Mouse (Mus musculus) embryo, embryonic 9.5 days (tissue): Measurements from ENCODE around the gene 9930104L06Rik.
"Not testable (repeated sequence)": the region's sequence is repeated elsewhere in the genome, so short reads cannot be mapped to it uniquely, and the experiment has no call there.

Source experiments
- DNase-seq: peaks from one replicate; pipeline ENCODE4 v3.0.0-alpha.2; 2017; ENCODE audit errors: extremely low spot score

Gene 9930104L06Rik

DNA sequence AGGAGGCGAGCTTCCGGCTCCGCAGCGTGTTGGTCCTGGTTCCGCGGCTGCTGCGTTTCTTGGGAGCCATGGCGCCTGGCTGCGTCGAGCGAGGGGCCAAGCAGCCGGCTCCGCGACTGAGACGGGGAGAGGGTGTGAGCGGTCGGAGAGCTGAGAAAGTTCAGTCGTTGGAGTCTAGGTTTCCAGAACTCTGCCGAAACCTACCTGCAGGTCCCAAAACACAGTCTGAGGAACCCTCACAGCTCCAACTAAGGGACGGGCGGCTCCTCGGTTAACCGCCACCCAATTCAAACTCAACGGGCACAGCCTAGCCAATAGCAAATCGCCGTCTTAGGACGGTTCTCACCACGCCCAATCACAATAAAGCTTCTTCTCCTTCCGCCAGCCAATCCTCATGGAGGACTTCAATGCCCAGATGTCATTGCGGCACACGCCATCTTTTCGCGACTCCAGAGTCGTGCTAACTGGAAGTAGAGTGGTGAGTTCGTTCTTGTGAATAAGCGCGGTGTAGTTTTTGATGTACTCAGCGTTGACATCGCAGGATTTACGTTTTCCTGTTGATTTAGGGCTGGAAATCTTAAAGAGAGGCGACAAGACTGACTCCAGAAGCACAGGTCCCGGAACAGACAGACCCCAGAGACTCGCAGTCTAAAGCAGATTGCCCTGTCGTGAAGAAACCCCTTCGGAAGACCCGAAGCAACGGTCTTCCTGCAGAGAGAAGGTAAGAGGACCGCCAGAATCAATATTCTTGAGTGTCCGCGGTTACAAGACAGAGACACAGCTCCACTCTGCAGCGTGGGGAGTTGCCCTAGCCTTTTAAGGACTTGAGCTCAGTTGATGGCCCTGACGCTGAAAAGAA lies at the start of gene 9930104L06Rik:
9930104L06Rik (plus strand) TSS at position 436 of the 859 bp plus-strand sequence.
- peak; percentile 93 for DNase-seq

DNA sequence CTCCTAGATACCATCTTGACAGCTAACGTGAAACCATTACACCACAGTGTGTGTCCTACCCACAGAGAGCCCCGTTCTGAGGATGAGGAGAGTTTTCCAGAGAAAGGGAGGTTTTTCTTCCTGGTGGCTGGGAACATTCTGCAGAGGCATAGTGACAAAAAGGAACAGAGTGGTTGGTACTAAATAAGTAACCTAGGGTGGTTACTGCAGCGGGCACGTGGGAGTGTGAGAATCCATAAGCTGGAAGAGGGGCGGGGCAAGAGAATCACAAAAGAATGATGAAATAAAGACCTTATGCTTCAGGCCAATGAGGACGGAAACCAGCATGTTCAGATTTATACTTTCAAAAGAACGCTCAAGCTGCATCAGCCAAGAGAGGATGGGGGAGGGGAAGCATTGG lies 48.1 kb upstream of the 9930104L06Rik start:
- DNase-seq = no peak

DNA sequence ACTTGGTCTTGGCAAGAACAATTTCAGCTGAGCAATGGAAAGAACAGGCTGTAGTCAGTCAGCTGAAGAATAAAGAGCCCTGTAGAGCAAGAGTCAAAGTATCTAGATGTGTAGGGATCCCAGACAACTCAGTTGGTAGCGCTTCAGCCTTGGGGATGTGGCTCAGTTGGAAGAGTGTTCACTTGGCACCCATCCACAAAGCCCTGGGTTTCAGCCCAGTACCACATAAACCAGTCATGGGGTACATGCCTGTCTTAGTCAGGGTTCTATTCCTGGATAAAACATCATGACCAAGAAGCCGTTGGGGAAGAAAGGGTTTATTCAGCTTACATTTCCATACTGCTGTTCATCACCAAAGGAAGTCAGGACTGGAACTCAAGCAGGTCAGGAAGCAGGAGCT lies 46.9 kb upstream of the 9930104L06Rik start:
- no peak for DNase-seq

DNA sequence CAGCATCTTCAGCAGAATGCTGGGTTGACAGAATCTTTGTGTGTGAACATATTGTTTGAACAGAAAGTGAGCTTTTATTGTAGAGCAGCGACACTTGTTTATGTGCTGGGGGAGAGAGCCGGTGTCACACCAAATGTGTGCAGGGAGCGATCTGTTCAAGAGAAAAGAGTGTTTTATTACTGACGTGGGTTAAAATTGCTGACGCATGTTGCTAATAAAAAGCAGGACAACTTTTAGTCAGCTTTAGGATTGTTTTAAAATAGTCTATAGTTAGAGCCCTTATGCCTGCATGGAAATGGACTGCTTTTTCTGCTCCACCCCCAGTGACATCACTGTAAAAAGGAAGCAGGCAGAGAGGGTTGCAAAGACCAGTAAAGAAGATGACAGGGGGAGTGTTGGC lies 46.0 kb upstream of the 9930104L06Rik start:
- no peak for DNase-seq

DNA sequence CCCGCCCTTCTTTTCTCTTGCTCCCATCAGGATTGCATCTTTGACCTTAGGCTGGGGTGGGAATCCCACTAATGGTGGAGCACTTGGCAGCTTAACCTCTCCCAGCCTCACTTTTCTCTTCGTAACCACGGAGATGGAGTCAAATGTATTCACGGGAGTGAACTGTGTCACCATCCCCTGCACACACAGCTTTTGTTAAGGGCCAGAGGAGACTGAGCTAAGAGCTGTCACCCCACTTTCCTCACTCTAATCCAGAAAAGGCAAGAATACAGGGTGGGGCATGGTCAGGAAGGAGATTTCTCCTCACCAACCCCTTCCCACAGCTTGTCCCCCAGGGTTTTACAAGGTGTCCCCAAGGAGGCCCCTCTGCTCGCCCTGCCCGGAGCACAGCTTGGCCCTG lies 43.1 kb upstream of the 9930104L06Rik start:
- DNase-seq = no peak

DNA sequence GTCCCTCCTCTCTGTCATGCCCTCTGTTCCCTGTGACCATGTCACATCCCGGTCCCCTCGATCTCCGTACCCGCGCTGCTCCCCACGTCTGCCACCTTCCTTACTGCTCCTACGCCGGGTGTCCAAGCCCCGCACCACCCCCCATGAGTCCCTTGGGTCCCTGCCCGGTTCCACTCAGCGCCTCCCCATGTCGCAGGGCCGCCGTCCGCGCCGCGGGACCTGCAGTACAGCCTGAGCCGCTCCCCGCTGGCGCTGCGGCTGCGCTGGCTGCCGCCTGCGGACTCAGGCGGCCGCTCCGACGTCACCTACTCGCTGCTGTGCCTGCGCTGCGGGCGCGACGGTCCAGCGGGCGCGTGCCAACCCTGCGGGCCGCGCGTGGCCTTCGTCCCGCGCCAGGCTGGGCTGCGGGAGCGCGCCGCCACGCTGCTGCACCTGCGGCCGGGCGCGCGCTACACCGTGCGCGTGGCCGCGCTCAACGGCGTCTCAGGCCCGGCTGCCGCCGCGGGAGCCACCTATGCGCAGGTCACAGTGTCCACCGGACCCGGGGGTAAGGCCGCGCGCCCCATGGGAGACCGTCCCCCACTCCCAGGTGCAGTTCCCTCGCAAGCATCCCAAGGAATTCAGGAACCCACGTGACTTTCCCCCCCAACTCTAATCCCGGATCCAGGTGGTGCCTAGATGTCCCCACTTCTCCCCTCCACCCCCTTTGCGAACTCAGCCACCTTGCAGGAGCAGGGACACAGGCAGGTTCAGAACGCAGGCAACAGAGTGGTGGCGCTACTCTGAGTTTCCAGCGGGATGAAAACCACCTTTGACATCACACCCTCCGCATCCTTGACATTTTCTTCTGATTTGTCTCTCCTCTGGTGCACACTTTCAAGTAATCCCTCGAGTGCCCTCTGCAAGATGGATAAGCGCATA lies 42.1 kb upstream of the 9930104L06Rik start:
- DNase-seq = no peak

DNA sequence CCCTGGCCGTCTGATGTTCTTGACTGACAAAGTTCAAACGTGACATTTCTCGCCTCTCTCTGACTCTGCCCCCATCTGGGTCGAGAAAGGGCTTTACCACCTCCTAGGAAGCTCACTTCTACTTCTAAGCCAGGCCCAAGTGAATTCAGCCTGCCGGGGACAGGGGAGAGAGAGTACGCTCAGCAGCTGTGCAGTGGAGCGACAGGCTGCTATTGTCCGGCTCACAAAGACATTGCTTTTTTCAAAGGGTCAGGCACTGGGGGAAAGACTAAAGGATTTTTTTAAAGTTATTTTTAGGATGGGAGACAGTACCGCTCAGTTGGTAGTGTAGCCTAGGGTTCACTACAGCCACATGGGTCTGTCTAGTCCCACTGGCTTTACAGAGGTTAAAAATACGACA lies 38.4 kb upstream of the 9930104L06Rik start:
- DNase-seq = no peak

DNA sequence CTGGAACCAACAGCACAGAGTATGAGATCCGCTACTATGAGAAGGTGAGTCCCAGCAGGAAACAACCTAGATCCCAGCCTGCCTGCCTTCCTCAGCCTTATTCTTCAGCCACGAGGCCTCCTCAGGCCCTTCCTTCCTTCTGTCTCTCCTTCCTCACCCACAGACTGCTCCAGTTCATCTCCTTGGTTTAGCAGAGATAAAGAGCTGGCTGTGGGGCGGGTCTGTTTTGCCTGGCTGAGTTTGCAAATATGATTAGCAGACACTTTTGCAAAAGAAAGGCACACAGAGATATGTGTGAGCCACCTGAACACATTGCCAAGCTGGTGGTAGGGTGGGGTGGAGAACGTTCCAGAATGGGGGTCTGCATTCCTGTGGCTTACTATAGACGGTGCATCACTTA lies 36.9 kb upstream of the 9930104L06Rik start:
- no peak for DNase-seq

DNA sequence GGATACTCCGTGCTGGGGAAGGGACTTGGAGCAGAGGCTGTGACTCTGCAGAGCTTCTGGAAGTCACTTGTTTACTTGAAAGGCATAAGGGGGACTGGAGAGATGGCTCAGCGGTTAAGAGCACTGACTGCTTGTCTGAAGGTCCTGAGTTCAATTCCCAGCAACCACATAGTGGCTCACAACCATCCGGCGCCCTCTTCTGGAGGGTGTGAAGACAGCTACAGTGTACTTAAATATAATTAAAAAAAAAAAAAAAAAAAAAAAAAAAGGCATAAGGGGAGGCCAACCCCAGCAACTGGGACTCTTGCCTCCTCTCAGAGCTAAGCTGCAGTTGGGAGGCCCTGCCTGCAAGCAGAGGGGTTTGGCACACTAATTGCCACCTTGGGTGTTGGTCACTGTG lies 31.4 kb upstream of the 9930104L06Rik start:
- no peak for DNase-seq

DNA sequence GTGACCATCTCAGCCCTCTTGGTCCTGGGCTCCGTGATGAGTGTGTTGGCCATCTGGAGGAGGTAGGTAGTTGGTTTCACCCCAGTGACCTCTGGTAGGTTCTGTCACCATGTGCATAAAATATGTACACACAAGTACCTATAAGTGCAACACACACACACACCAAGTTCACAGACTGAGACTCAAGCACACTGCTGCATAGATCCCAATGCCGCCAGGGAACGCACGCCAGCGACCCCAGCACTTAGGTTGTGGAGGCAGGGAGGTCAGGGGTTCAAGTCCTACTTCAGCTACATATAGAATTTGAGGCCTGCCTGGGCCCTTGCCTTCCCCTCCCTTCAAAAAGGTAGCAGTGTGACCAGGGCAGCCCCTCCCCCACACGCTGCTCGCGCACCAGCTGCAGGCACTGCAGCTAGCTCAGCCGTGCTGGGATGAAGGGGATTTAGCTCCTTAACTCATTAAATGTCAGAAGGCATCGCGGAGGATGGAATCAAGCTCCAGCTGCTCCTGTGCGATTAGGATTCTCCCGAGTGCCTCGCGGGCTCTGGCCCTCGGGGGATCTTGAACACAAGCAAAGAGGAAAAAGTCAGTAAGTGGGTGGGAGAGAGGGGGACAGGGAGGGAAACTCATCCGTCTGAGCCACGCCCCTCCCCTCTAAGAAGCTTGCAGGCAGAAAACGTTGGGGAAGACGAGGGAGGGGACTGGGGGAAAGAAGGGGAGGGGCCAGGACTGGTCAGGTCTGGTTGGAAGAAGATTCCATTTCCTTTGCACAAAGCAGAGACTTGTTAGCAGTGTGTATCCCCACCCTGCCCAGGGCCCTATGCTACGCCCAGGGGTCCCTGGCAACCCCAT lies 30.7 kb upstream of the 9930104L06Rik start:
- peak; percentile 72 for DNase-seq

DNA sequence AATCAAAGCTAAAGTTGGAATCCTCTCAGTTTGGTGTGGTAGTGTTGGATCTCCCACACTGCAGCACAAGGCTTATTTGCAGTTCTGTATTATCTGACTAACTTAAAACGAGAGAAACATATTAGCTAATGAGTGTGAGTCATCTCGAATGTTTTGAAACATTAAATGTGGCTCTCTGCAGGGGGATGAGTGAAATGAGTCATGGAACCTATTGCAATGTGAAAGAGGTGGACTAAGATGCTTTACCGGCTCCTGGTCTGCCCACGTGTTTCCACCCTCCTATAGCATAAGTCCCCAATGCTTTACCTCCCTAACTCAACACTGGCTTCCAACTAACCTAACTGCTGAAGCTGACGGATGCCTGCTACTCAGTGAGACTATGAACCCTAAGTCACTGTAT lies 8.7 kb upstream of the 9930104L06Rik start:
- no peak for DNase-seq

DNA sequence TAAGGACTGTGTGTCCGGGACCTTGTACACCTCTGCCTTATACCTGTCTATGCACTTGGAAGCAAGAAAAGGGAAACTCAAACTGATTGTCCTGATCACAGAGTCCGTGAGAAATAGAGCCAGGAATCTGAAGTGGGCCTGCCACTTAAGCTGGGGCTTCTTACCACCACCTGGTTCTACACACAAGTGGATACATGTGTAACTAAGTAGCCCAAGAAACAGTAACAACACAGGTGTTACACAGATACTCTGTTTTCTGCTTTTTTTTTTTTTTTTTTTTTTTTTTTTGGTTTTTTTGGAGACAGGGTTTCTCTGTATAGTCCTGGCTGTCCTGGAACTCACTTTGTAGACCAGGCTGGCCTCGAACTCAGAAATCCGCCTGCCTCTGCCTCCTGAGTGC lies 2.4 kb downstream of the 9930104L06Rik start, which contains the start of gene Cdca8:
Cdca8 (minus strand) TSS at position 101 of the 400 bp plus-strand sequence.
- DNase-seq = not testable (repeated sequence)

DNA sequence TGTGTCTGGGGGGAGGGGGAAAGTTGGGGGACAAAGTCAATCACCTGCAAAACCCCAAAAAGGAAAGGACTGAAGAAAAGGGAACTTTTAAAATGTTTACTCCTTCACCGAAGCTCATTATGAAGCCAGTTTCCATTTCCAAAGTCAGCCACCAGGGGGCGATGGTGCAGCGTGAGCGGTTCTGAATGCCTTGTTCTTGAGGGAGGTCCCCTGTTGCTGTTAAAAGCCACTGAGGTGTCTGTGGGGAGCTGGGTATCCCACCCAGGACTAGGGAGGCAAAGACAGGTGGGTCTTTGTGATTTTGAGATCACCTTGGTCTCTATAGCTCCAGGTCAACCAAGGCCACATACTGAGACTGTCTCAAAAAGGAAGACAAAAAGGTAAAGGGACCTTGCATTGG lies 6.2 kb downstream of the 9930104L06Rik start:
- peak; percentile 82 for DNase-seq

DNA sequence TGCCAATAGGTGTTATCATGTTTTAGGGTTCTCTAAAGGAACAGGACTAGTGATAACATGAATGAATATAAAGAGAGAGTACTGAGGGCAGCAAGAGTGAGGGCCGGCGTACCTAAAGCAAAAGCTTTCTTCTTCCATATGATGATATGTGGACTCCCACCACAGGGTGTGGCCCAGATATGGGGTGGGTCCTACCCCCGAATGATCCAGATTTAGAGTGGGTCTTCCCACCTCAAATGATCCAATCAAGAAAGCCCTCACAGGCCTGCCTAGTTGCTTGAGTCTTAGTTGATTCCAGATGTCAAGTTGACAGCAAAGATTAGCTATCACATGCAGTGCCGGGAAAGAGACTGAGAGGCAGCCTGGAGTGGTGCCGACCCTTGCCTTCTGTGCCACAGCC lies 6.9 kb downstream of the 9930104L06Rik start:
- DNase-seq = no peak

DNA sequence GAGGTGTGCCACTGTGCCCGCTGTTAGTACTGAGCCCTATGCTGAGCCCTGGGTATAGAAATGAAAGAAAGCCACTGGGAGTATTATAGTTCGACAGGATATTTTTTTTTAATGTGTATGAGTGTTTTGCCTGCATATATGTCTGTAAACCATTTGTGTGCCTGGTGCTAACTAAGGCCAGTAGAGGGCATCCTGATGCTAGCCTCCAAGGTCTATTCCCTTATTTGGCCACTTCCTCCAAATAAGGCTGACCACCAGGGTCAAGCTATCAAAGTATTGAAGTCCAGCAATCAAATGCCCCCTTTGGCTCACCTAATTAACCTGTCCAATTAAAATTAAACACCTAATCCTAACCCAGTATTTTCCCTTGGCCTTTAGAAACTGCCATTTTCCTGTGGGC lies 8.1 kb downstream of the 9930104L06Rik start:
- DNase-seq = no peak

DNA sequence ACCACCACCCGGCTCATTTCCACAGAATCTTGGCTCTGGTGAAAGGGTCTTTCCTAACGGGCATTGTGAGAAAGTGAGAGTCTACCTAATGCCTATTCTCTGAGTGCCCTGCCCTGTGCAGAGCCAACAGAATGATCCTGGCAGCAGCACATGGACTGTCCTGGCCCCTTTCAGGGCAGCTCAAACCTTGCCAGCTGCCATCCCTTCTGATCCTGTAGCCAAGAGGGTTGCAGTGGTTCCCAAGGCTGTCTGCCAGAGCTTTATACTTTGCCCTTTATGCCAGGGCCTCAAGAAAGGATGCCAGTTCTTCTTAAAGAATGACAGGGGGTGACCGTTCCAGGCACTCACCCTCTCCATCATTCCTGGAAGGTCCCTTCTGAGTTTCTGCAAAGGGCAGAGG lies 12.6 kb downstream of the 9930104L06Rik start:
- DNase-seq = no peak

DNA sequence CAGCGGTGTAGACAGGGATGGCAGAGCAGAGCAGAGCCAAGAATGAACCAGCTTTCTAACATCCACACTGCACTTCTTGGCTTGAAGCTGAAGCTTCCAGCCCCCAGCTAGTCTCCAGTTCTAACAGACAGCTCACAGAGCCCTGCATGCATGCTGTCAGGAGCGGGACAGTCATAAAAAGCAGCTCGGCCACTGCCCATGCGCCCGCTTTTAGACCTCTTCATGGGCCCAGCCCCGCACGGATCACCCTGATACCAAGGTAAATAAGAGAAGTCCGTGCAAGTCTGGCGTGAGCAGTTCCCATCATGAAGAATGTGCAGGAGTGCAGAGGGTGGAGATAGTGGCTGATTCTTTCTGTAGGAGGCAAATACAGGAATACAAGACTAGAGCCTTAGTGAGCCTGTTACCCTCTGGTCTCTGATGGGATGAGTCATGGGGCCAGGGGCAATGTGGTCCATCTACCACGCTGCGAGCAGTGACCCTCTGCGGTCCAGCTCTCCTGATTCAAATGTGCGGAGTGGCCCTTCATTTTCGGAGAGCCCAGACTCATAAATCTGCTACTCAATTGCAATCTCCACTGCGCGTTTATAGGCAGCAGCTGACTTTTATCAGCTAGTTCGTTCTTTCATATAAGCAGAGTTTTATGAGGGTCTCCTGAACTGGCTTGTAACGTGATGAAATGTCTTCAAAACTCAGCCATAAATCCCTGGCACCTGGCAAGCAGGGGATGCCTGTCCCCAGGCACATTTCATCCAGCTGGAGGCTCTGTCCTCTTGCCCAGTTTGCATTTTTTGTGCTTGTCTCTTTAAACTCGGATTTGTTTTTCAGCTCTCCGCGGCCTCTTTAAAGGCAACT lies 13.6 kb downstream of the 9930104L06Rik start:
- no peak for DNase-seq

DNA sequence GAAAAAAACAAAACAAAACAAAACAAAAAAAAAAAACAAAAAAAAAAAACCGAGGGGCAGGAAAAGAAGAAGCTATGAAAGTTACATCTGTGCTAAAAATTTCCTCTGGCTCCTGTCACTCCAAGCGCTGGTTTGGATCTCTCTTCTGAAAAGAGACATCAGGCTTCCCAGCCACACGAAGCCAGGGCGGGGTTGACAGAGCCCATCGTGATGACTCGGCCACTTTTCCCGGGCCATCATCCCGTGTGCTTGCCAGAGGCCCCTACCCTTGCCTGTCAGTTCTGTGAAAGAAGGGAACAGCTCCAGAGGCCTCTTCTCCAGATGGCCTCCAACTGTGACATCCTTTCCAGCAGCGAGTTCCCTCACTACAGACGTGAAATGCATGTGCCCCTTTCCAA lies 14.2 kb downstream of the 9930104L06Rik start:
- no peak for DNase-seq

DNA sequence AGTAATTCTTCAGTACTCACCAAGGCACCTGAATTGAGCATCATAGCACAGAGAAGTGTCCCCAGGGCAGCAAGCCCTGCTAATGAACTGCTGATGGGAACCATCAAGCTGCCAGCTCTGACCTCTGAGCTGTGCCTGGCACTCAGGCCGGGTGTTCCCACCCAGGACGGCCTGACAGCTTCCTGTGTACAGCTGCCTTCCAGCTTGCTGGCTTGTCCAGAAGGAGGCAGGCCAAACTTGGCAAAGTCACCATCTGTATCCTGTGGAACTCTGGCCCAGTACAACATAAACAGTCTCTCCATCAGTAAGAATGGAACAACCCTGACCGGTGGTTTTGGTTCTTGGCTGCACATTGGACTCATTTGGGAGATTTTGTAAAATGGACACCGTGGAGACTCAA lies 16.7 kb downstream of the 9930104L06Rik start:
- DNase-seq = no peak

DNA sequence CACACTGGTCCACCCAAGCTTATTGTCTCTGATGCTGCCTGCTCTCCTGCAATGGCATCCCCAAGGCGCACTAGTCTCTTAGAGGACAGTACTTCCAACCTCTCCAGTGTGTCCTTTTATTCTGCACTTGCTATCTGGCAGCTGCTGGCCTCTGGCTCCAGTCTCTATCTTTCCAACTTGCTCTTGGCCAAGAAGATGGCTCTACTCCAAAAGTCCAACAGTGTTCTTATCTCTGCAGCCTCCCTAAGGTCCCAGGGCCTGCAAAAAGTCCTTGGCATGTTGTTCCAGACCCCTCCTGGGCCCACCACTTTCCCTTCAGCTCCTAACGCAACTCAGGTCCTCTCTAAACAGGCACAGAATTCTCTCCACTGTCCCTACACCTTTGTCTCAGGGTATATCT lies 20.4 kb downstream of the 9930104L06Rik start:
- DNase-seq = no peak

DNA sequence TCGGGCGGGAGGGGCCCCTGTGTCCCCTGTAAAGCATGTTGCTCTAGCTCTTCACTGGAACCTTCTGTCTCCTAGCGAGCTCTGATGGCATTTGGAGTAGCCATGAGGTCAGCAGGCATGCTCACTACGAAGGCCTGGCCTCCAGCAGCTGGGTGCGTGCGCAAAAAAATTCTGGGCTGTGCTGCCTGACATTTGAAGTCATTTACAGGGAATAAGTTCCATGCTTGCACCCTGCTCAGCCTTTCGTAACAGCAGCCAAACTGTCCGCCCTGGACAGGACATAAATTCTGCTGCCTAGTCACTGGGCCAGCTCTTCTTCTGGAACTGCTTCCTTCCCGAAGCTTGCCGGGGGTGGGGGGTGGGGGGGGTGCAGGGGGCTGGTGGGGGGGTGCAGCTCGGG lies 22.2 kb downstream of the 9930104L06Rik start:
- no peak for DNase-seq
